Mouse (Mus musculus) thymus, adult 18-20 months (tissue): ENCODE measurements at regions not wholly inside any gene's neighbourhood (a gene's known extent, or its start where the extent isn't known, plus 50 kb on each side); places are given as distances from the start of the nearest gene placed in this dataset.

Experiments used
- DNase-seq, 2 experiments: peaks; one replicate each; pipeline ENCODE4 v3.0.0; 2022; ENCODE audit warnings: mixed read lengths in 2 of 2

DNA sequence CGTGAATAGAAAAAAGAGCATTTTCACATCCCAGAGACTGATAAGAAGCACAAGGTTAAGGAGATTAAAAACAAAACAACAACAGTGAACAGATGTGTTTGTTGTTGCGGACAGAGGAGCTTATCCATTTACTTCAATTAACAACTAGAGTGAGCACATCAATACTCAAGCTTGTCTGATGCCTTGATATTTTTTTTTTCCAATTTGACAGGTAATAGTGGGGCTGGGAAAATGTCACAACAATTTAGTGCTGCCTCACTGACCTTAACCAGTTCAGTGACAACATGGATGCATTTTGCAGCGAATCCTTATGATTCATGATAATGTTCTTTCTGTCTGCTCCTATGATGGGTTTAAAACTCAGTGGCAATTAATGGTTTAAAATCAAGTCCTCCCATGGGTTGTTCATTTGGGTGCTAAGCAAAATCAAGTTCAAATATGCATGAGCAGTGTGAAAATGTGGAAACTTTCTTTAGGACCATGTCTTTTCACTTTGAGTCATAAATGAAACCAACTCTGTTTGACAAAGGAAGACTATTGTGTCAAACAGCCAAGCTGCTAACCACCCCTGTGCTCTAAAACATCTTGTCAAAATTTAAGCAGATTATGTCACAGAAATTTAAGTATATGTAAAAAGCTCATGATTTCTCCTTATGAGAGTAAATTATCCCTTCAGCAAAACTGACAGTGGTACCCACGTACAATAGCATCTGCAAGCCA, 641.0 kb downstream of the Car8 start:
- DNase-seq: no peak

DNA sequence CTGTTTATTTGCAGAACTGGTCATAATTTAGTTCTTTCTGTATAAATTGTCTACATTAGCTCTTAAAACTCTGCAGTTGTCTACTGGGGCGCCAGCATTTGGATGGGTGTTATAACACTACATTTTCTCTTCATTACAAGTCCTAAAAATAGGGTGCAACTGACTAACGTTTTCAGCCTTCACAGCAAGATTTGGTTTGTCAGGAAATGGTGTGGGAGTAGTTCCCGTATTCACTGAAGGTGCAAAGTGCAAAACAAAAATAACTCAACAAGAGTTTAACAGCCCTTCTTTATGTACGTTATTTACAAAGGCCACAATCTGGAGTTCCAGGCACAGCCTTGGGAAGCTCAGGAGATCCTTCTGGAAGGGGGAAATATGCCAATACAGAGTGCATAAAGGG, 642.7 kb downstream of the Car8 start:
- no peak for DNase-seq

DNA sequence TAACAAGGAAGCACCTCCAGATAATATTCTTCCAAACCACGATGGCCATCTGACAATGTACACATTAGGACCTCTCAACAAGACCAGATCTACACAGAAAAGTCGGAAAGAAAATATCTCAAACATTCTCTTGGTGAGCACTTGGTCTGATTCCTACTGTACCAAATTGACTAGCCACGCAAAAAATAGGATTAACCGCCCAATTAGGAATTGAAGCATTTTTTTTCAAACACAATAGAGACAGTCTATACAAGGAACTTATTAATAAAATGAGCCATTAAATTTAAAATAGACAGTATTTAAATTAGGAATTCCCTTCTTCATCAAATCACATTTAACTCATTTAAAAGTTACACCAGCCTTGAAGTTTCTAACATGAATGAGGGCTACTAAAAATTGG, 655.0 kb downstream of the Car8 start:
- no peak for DNase-seq

DNA sequence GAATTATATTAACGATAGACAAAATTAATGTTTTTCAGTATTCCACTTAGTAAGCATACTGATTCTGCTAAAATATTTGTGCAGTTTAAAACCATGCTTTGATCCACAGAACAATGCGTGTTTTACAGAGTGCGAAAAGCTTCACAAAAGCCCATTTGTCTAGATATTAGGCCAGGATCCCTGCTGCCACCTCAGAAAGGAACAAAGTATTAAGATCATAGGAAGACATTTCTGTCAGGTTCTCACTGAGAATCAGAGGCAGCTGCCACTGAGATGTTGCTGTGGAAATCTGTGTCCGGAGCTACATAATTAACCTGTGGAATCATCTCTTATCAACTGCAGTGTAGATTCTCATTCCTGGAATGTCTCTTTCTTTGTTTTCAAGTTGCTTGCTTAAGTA, 656.9 kb downstream of the Car8 start:
- DNase-seq: no peak

DNA sequence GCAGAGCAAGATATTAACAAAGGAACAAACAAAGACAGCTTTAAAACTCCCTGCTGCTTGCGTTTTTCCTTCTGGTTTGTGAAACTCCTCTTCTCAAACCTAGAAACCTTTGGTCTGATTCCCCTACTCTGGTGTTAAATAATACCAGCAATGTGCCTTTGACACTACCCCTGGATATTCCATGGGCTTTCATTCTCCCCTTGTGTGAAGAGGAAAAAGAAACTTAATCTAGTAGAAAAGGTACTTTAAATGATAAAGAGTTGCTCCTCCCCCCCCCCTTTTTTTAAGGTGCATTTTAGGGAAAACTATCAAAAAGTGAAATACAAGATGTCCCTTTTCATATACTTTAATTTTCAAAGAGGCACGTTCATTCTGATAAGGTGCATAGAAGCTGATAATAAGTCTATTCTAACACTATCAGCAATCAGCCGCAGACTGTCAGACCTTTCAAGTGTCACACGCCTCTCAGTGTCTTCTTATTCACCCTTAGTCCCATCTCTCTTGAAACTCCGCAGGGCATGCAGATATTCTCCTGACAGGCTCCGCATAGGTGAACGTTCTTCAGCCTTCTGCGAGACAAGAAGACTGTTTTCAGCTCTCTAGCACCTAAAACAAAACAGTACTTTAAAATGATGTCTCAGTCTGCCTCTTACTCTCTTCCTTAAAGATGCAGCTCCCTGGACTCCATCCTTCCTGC, 657.5 kb downstream of the Car8 start:
- DNase-seq: no peak

DNA sequence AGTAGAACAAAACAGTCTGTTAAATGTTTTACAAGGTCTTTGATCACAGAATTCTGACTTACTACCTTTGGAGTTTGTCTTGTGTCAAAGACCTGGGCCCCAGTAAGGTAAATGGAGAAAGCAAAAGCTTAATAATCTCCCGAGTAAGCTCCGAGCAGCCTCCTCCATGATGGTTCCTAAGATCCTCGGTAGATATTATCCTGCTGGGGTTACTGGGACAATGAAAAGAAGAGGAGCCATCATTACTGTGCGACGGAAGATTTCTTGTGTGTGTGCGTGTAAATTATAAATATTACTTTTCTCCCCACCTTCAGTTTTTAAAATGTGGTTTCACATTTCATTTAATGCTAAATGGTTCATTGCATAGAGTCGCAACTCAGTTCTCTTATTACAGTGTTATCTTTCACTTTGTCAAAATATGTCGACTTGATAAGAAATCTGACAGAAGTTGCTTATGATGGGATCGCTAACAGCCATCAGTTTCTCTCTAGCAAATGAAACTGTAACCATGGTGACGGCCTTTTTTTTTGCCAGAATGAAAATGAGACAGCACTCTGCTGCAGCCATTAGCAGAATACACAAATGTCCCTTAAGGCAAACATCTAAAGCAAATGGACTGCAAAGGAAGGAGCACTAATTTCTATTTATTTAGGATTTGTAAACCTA, 658.2 kb downstream of the Car8 start:
- no peak for DNase-seq

DNA sequence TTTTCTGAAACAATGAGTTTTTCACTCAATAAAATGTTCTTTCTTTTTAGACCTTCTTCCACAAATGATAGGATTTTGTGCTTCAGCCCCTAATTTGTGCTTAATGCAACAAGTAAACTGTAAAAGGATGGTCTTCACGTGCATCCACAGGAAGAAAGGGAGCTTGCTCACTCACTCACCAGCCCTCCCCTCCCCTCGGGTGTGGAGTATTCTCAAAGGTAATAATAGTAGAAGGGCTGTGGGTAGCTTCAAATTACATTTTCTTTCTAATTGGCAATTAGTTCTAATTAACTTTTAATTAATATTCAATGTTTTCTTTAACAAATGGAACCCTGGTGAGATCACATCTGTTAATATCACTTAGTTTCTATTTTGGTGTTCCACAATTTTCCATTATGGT, 664.8 kb downstream of the Car8 start:
- no peak for DNase-seq

DNA sequence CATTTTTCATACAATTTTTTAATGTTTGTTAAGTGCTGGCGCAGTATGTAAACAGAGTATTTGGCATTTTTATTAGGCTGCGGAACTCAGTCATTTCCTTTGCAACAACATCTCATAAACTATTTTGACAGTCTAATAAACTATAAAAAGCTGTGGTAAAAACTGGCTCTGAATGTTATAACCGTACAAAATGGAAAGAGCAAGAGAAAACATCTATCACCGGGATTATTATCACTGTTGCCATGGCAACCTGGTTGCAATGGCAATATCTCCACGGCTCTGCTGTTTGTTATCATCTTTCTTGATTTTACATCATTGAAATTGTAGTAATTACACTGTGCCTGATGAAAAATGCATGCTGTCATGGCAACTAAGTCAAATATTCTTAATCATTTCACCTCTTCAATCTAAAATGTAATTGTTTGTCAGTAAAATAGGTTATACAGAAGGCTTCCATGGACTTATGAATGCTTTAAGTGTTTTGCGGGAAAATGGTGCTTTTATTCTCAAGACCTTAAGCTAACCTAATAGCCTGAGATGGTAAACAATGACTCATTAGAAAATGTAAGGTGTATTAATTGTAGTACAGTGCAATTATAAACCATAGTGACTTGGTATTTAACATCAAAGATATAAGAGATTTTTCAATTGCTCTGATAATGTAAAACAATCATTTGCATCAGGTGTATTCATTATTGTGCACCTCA, 671.0 kb downstream of the Car8 start:
- no peak for DNase-seq

DNA sequence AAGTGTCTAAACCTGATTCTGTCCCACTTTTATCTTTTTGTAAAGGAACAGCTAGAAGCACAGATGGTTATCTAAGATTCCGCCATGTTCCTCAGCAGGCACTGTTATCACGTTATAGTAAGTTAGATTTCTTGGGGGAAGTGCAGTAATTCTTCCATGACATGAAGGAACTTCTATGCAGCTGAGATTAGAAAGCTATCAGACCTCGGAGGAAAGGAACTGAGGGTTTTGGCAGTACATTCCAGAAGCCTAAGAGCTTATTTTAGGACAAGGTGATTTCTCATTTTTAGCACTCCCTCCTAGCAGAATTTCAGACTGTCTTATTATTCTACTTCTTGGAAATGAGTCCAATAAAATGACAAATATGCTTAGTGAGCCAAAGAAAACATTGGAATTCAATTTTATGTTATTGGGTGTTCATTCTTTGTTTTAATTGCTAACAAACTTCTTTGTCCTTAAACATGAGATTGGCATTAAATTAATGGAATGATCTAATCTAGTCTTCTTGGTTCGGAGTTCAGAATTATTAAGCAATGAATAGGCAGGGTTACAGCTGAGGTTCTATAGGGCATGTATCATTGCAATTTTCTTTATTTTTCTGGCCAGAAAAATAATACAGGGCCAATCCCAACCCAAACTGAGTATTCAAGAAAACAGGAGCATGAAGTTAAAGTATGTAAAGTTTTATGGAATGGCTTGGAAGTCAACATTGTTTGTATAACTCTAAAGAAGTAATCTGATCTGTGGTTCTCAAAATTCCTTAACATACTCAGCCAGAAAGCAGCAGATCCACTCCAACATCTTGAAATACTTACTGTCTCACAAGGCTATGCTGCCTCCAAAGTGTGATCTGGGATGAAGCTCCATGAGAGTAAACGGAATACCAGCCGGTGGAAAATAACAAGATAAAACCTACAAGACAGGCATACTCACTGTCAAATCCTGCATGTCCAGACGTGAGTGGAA, 678.7 kb downstream of the Car8 start:
- no peak for DNase-seq

DNA sequence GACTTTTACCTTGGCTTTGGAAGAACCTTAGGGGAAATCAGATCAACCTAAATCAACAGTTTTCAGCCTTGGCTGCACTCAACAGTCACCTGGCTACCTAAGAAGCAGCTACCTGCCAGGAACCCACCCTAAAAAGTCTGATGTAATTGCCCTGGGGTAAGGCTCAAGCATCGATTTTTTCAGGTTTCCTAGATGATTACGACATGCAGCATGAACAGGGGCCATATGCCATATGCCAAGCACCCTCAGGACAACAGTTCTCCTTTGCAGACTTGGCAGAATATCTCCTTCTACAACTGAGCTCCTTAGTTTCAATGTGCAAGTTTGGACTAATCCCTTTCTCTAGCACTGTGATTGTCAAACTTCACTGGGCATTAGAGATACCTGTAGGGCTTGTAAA, 680.1 kb downstream of the Car8 start:
- no peak for DNase-seq

DNA sequence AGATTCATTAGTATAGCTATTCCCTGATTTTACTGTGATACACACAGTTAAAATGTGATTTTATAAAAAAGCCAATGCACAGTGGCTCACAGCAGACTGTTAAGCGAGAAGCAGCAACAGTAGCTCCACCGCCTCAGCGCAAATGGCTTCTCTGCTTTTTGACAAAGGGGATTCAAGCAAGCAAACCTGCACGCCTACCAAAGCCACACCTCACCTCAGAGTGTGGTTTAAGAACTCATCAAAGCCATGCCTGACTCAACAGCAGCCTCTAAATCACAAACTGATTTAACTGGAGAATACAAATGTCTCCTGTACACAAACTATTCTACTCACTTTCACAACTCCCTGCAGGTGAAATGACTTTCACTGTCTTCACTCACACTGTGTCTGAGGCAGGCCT, 704.5 kb downstream of the Car8 start:
- DNase-seq: peak; percentile 27 to 38

DNA sequence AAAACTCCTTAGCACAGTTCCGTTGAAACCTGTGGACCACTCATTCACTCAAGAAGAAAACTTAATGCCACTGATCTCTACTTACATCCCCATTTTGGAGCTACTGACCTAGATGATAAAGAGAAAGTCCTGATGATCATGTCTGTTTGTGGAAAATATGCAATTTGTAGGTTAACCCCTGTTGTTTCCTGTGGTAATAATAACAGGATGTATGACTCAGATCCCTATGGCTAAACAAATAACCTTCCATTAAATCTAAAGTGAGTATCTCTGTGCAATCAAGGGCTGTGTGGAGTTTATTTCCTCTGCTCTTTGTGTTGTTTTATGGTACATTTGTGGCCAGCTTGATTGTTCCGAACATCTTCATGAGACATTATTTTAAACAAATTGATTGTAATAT, 711.1 kb downstream of the Car8 start:
- DNase-seq: no peak

DNA sequence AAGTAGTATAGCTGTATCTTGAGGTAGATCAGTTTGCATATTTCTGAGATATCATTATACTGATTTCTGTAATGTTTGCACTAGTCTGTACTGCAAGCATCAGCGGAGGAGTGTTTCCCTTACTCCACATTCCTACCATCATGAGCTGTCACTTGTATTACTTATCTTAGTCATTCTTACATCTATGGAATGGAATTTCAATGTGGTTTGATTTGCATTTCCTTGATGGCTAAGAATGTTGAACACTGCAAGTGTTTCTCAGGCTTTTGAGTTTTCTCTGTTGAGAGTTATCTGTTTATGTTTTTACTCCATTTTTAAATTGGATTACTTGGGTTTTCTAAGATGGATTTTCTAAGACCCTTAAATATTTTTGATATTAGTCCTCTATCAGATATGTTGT, 725.8 kb downstream of the Car8 start:
- DNase-seq: no peak

DNA sequence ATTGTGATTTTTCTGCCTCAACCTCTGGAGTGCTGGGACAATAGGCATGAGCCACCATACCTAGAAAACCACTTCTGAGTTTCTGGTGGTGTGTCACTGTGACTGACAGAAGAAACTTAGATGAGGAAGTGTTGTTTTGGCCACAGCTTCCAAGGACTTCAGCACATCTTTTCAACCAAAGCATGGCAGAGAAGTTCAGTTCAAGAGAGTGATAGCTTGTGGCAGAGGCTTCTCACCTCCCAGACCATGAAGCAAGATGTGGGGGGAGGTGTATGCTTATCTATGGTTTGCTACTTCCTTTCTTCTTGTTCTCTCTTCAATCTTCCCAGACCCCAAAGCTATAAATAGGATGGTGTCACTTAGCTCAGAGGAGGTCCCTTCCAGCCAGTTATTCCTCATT, 753.3 kb downstream of the Car8 start:
- no peak for DNase-seq

DNA sequence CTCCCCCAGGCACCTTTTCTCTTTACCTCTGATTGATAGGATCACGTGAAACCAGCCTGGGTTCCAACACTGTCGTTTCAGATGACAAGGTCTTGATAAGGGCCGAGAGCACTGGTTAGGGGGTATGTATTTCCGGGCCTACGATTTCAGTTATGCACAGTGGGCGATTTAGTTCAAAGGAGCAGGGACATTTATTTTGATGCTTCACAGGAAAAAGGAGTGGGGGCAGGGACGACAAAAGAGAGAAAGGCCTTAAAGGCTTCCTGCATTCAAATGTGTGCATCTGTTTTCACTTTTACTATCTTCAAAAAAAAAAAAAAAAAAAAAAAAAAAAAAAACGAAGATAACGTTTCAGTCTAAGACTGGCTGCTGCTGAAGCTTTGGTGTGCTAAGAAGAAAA, 783.7 kb downstream of the Car8 start:
- DNase-seq: peak; percentile 68 to 90

DNA sequence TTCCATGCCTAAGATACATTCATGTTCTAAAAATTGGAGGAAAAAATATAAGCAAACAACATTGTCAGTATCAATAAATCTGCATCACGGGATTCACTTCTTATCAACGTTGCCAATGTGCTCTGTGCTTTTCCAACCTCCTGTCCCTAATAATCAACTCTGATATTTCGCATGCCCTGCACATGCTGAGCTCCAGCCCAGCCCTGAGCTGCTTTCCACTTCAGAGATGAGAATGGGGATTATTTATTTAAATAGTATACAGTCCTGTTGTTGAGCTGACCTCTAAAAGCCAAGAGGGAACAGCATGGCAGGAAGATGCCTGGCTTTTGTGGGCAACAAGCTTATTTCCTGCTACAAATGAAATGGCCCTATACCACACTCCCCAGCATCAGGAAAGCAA, 786.2 kb downstream of the Car8 start:
- no peak for DNase-seq

DNA sequence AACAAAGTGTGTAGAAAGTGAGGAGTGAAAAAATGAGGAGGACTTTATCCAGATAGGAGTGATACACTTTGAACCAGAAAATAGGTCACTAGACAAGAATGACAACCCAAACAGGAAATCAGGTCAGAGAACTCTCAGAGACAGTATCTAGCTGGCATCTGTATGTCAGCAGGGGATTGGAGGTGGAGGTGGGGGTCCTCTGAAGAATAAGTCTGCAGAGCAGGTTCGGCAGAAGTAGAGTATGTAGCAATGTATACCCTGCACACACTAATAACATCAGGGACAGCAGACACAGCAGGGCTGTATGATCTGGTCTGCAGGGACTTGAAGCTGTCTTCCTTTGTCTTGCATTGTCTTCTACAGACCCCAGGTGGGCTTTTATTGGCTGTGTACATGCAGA, 787.9 kb downstream of the Car8 start:
- DNase-seq: peak in 1 of 2 experiments; percentile 38

DNA sequence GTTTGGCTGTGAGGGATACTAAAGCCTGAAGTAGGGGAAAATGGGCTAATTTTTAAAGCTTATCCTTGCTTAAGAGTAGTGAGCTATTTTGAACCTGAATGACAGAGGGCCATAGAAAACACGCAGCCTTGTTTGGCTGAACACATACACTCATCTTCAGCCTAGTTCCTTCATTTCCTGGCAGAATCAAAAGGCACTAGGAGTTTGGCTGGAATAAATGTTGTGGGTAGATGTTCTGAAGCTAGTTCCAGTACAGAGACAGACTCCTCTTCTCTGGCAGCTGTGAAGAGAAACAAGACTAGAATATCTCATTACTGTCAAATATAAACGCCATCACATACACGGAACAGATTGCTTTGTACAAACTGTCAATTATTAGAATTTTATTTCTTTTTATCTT, 809.5 kb downstream of the Car8 start:
- no peak for DNase-seq

DNA sequence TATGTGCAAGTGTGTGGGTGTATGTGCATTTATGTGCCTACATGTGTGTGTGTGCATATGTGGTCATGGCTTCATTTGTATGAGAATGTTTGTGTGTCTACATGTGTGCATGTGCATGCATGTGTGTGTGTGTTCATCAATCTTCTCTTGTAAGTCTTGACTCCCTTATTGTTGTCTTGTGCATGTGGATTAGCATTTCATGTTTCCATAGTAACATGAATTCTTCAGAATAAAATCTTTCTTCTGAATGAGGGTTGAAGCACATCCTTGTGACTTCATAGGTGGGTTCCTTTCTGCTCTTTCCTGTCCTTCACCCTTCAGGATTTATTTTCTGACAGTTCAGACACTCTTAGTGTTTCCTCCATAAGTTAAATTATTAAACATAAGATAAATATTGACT, 814.8 kb downstream of the Car8 start:
- no peak for DNase-seq

DNA sequence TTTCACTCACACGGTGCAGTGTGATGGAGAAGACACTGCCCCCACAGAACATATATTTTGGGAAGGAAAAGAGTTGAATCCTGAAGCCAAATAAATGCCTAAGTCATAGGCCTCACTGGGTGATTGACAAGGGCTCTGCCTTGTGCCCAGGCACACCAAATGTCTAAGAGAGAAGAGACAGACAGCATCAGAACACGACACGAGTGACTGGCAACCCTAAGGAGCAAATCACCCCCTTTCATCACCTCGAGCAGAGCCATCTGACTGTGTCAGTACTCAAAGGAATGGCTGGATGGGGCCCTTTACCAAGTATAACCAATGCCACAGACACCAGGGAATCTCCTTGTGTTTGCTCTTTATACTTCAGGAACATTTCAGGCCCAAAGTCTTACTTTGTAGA, 815.6 kb downstream of the Car8 start:
- DNase-seq: no peak

DNA sequence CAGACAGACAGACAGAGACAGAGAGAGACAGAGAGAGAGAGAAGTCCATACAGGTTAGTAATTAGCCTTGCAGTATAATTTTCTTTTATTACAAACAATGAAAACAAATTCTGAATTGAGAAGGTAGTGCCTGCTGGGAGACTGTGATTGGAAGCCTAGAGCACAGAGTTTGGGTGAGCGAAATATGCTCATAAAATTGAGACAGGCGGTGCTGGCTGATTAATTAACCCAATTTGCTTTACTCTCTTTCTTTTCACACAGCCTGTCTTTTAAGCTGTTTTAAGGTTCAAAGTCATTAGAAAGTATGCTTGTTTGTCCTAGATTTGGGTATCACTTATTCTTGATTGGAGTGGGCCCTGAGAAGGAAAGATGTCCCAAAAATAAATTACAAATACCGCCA, 816.1 kb downstream of the Car8 start:
- DNase-seq: no peak

DNA sequence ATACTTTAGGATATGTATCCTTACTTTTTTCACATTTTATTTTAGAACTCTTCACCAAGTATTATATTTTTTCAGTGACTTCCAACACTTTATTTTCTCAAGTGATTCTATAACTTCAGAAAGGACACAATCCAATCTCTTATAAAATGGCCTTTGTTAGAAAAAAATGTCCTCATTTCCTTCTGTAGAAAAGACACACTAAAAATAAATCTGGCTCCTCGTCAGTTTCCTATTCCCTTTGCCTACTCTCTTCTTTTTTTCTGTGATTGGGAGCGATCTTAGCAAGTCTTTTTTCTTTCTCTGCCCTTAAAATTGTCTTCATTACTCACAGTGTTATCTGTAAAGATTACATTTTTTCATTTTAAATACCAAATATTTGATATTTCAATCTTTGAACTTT, 824.5 kb downstream of the Car8 start:
- DNase-seq: no peak
